Mouse (Mus musculus) brain, embryonic 14.5 days (tissue): ENCODE results near the gene Lap3. TPM values are rescaled to one million over a fixed set of nuclear protein-coding genes. Genes with fewer than 3 reads are reported as not detected.
A peak's percentile ranks its signal among the peaks of the same experiment; 100 is the strongest.

ENCODE experiments used
- DNase-seq: peaks from one replicate; pipeline ENCODE4 v3.0.0-alpha.2; 2011; ENCODE audit warnings: low read depth
- CTCF ChIP-seq: fragments of 200-500 bp; IDR thresholded peaks from 2 replicates; pipeline ENCODE4 v1.5.1; 2012; ENCODE audit warnings: inconsistent platforms, mild to moderate bottlenecking, moderate library complexity, borderline replicate concordance; ENCODE audit not compliant: insufficient read depth, insufficient read length; ENCODE audit errors: extremely low read depth
- POLR2A ChIP-seq: fragments of 200-500 bp; IDR thresholded peaks from 2 replicates; pipeline ENCODE4 v1.6.1; 2012; ENCODE audit warnings: mild to moderate bottlenecking, inconsistent platforms, borderline replicate concordance; ENCODE audit not compliant: poor library complexity, insufficient read depth, insufficient read length, severe bottlenecking; ENCODE audit errors: extremely low read depth
- polyA plus RNA-seq: library from polyadenylated mRNA; depleted of rRNA; stranded (reverse); fragments of >200 nt; gene quantifications from 2 replicates; pipeline ENCODE4 v1.2.3, GENCODE M21; 2012

Lap3 gene
- polyA plus RNA-seq, 1 experiment = 20.1 TPM

GRCm38 (mm10) chr5:45474758-45475157 lies 18.4 kb upstream of the Lap3 start:
- DNase-seq = no peak
- no peak for TF ChIP-seq CTCF
- TF ChIP-seq POLR2A = no peak

GRCm38 (mm10) chr5:45475771-45476170 lies 17.4 kb upstream of the Lap3 start:
- DNase-seq = no peak
- TF ChIP-seq CTCF = no peak
- TF ChIP-seq POLR2A = no peak

GRCm38 (mm10) chr5:45476288-45476687 lies 16.9 kb upstream of the Lap3 start:
- no peak for TF ChIP-seq POLR2A
- TF ChIP-seq CTCF = no peak
- DNase-seq = peak; percentile 80

- TF ChIP-seq POLR2A (no peak), CTCF (no peak)
- DNase-seq = no peak
Measured at GRCm38 (mm10) chr5:45477601-45478000, 15.6 kb upstream of the Lap3 start.

- DNase-seq = no peak
- TF ChIP-seq POLR2A (no peak), CTCF (no peak)
Measured at GRCm38 (mm10) chr5:45480066-45480465, 13.1 kb upstream of the Lap3 start.

GRCm38 (mm10) chr5:45481125-45481524 lies 12.0 kb upstream of the Lap3 start:
- TF ChIP-seq CTCF (no peak), POLR2A (no peak)
- no peak for DNase-seq

GRCm38 (mm10) chr5:45482607-45483006 lies 10.6 kb upstream of the Lap3 start:
- TF ChIP-seq POLR2A (no peak), CTCF (no peak)
- no peak for DNase-seq

- TF ChIP-seq CTCF (no peak), POLR2A (no peak)
- DNase-seq = no peak
Measured at GRCm38 (mm10) chr5:45483654-45484053, 9.5 kb upstream of the Lap3 start.

- TF ChIP-seq CTCF (no peak), POLR2A (no peak)
- peak; percentile 52 for DNase-seq
Measured at GRCm38 (mm10) chr5:45491776-45492175, 1.4 kb upstream of the Lap3 start.

- TF ChIP-seq CTCF = no peak
- no peak for TF ChIP-seq POLR2A
Measured at GRCm38 (mm10) chr5:45494093-45494755, 1.1 kb downstream of the Lap3 start.

GRCm38 (mm10) chr5:45495429-45495975 lies 2.3 kb downstream of the Lap3 start:
- DNase-seq = no peak
- TF ChIP-seq CTCF (no peak), POLR2A (no peak)

More at GRCm38 (mm10) chr5:45494093-45494755, 1.1 kb downstream of the Lap3 start:
- no peak for DNase-seq

GRCm38 (mm10) chr5:45496042-45496441 lies 2.9 kb downstream of the Lap3 start:
- DNase-seq = no peak
- TF ChIP-seq CTCF = no peak
- no peak for TF ChIP-seq POLR2A

GRCm38 (mm10) chr5:45496479-45496878 lies 3.3 kb downstream of the Lap3 start:
- DNase-seq = no peak
- no peak for TF ChIP-seq CTCF
